Mouse (Mus musculus) forebrain, embryonic 10.5 days (tissue): ENCODE data around the gene Cps1. TPM values are rescaled to one million over a fixed set of nuclear protein-coding genes. Genes with fewer than 3 reads are reported as not detected.
A peak's percentile ranks its signal among the peaks of the same experiment; 100 is the strongest.

Experiments
- DNase-seq: peaks from one replicate; pipeline ENCODE4 v3.0.0-alpha.2; 2017; ENCODE audit warnings: low spot score; ENCODE audit errors: extremely low spot score
- H3K27ac ChIP-seq: fragments of 300-500 bp; sonication (generic); 2 replicates; pipeline ENCODE4 v1.5.1; 2016; ENCODE audit warnings: mild to moderate bottlenecking
- H3K27me3 ChIP-seq: fragments of 300-500 bp; sonication (generic); 2 replicates; pipeline ENCODE4 v1.6.1; 2016; ENCODE audit warnings: mild to moderate bottlenecking; ENCODE audit not compliant: poor library complexity, severe bottlenecking
- H3K36me3 ChIP-seq: fragments of 300-500 bp; sonication (generic); replicated peaks from 2 replicates; pipeline ENCODE4 v1.6.1; 2016; ENCODE audit warnings: mild to moderate bottlenecking, moderate library complexity
- H3K4me1 ChIP-seq: fragments of 300-500 bp; sonication (generic); 2 replicates; pipeline ENCODE4 v1.6.1; 2016
- H3K4me3 ChIP-seq: fragments of 300-500 bp; sonication (generic); 2 replicates; pipeline ENCODE4 v1.5.1; 2016; ENCODE audit warnings: mild to moderate bottlenecking, moderate library complexity
- H3K9me3 ChIP-seq: fragments of 300-500 bp; sonication (generic); 2 replicates; pipeline ENCODE4 v1.6.1; 2016; ENCODE audit warnings: mild to moderate bottlenecking, moderate library complexity
- WGBS: fragments of 180-500 bp; shearing (Covaris S2); methylation state at CpG from one replicate; pipeline ENCODE4 v1.1.7; 2016; 5-methylcytosine and 5-hydroxymethylcytosine counted together
- polyA plus RNA-seq: library from polyadenylated mRNA; unstranded; fragments of >200 nt; fragmentation: Nextera tagmentation; extraction: Ambion mirVana; gene quantifications from 2 replicates; pipeline ENCODE4 v1.2.1, GENCODE M21; 2016

Gene Cps1
- polyA plus RNA-seq, 1 experiment from 2014 or later = 0.05 TPM

- Histone ChIP-seq H3K36me3 (no peaks in the 10 kb centered on the region), H3K4me3 (no peak overlapping the region), H3K9me3 (no peaks in the 10 kb centered on the region), H3K27me3 (no peaks in the 10 kb centered on the region), H3K4me1 (no peaks in the 10 kb centered on the region), H3K27ac (no peak overlapping the region)
- 86% methylated on average over 3 of the region's 3 CpGs for WGBS
- no peak for DNase-seq
Measured at GRCm38 (mm10) chr1:67151246-67151645, 28.4 kb downstream of the Cps1 start.

- H3K9me3 ChIP-seq = no peaks in the 10 kb centered on the region
- no peak overlapping the region for H3K27ac ChIP-seq
- H3K36me3 ChIP-seq = no peaks in the 10 kb centered on the region
- DNase-seq = no peak
- H3K4me1 ChIP-seq = no peaks in the 10 kb centered on the region
- H3K4me3 ChIP-seq = no peak overlapping the region
- no peaks in the 10 kb centered on the region for H3K27me3 ChIP-seq
- WGBS = 93% methylated on average over 4 of the region's 4 CpGs
Measured at GRCm38 (mm10) chr1:67167283-67167682, 44.5 kb downstream of the Cps1 start.

GRCm38 (mm10) chr1:67181165-67181564 lies 58.3 kb downstream of the Cps1 start:
- H3K9me3 ChIP-seq = no peaks in the 10 kb centered on the region
- peak; percentile 49 for DNase-seq
- H3K36me3 ChIP-seq = no peaks in the 10 kb centered on the region
- H3K27ac ChIP-seq = no peak overlapping the region
- no peaks in the 10 kb centered on the region for H3K4me1 ChIP-seq
- H3K27me3 ChIP-seq = no peaks in the 10 kb centered on the region
- WGBS = 18% methylated on average over 7 of the region's 7 CpGs
- H3K4me3 ChIP-seq = no peak overlapping the region

- no peaks in the 10 kb centered on the region for H3K36me3 ChIP-seq
- no peaks in the 10 kb centered on the region for H3K9me3 ChIP-seq
- 93% methylated on average over 7 of the region's 7 CpGs for WGBS
- H3K4me3 ChIP-seq = no peak overlapping the region
- H3K4me1 ChIP-seq = no peaks in the 10 kb centered on the region
- H3K27me3 ChIP-seq = no peaks in the 10 kb centered on the region
- DNase-seq = no peak
- no peak overlapping the region for H3K27ac ChIP-seq
Measured at GRCm38 (mm10) chr1:67182201-67182600, 59.4 kb downstream of the Cps1 start.

GRCm38 (mm10) chr1:67183532-67183931 lies 60.7 kb downstream of the Cps1 start:
- no peaks in the 10 kb centered on the region for H3K4me1 ChIP-seq
- no peak for DNase-seq
- no peaks in the 10 kb centered on the region for H3K9me3 ChIP-seq
- H3K36me3 ChIP-seq = no peaks in the 10 kb centered on the region
- H3K27ac ChIP-seq = no peak overlapping the region
- no peaks in the 10 kb centered on the region for H3K27me3 ChIP-seq
- 88% methylated on average over 6 of the region's 6 CpGs for WGBS
- no peak overlapping the region for H3K4me3 ChIP-seq

- Histone ChIP-seq H3K4me1 (no peaks in the 10 kb centered on the region), H3K27me3 (no peaks in the 10 kb centered on the region), H3K27ac (no peak overlapping the region), H3K36me3 (no peaks in the 10 kb centered on the region), H3K4me3 (no peak overlapping the region), H3K9me3 (no peaks in the 10 kb centered on the region)
- WGBS = 86% methylated on average over 3 of the region's 3 CpGs
- no peak for DNase-seq
Measured at GRCm38 (mm10) chr1:67184134-67184533, 61.3 kb downstream of the Cps1 start.

- Histone ChIP-seq H3K4me3 (no peak overlapping the region), H3K27me3 (no peaks in the 10 kb centered on the region), H3K4me1 (no peaks in the 10 kb centered on the region), H3K36me3 (no peaks in the 10 kb centered on the region), H3K9me3 (no peaks in the 10 kb centered on the region), H3K27ac (no peak overlapping the region)
- 87% methylated on average over 2 of the region's 2 CpGs for WGBS
- no peak for DNase-seq
Measured at GRCm38 (mm10) chr1:67197335-67197734, 74.5 kb downstream of the Cps1 start.

GRCm38 (mm10) chr1:67218339-67218944 lies 95.6 kb downstream of the Cps1 start:
- DNase-seq = no peak
- Histone ChIP-seq H3K36me3 (no peaks in the 10 kb centered on the region), H3K9me3 (no peaks in the 10 kb centered on the region), H3K27me3 (no peaks in the 10 kb centered on the region), H3K27ac (no peak overlapping the region), H3K4me1 (peaks cover 5% of the 10 kb centered on the region; the same call in 1 of the 2 replicates), H3K4me3 (no peak overlapping the region)
- WGBS = 57% methylated on average over 2 of the region's 2 CpGs

- H3K4me3 ChIP-seq = no peak overlapping the region
- WGBS = 74% methylated on average over 7 of the region's 7 CpGs
- no peak for DNase-seq
- H3K9me3 ChIP-seq = no peaks in the 10 kb centered on the region
- H3K27ac ChIP-seq = no peak overlapping the region
- H3K36me3 ChIP-seq = no peaks in the 10 kb centered on the region
- no peaks in the 10 kb centered on the region for H3K27me3 ChIP-seq
- peaks cover 2% of the 10 kb centered on the region; the same call in 1 of the 2 replicates for H3K4me1 ChIP-seq
Measured at GRCm38 (mm10) chr1:67223666-67224065, 100.8 kb downstream of the Cps1 start.

- no peak for DNase-seq
- no peak overlapping the region for H3K4me3 ChIP-seq
Measured at GRCm38 (mm10) chr1:67234861-67235260, 112.0 kb downstream of the Cps1 start.

GRCm38 (mm10) chr1:67235468-67236217 lies 112.8 kb downstream of the Cps1 start:
- 72% methylated on average over 7 of the region's 7 CpGs for WGBS
- Histone ChIP-seq H3K4me1 (no peaks in the 10 kb centered on the region; the same call in 1 of the 2 replicates), H3K27ac (no peak overlapping the region), H3K36me3 (no peaks in the 10 kb centered on the region), H3K27me3 (no peaks in the 10 kb centered on the region), H3K9me3 (no peaks in the 10 kb centered on the region), H3K4me3 (no peak overlapping the region)
- no peak for DNase-seq

More at GRCm38 (mm10) chr1:67234861-67235260, 112.0 kb downstream of the Cps1 start:
- Histone ChIP-seq H3K9me3 (no peaks in the 10 kb centered on the region), H3K36me3 (no peaks in the 10 kb centered on the region), H3K27ac (no peak overlapping the region), H3K27me3 (no peaks in the 10 kb centered on the region), H3K4me1 (no peaks in the 10 kb centered on the region; the same call in 1 of the 2 replicates)
- 91% methylated on average over 2 of the region's 2 CpGs for WGBS

GRCm38 (mm10) chr1:67238446-67238845 lies 115.6 kb downstream of the Cps1 start:
- H3K36me3 ChIP-seq = no peaks in the 10 kb centered on the region
- no peak overlapping the region for H3K4me3 ChIP-seq
- no peak for DNase-seq
- 96% methylated on average over 1 of the region's 1 CpGs for WGBS
- H3K27me3 ChIP-seq = no peaks in the 10 kb centered on the region
- no peak overlapping the region for H3K27ac ChIP-seq
- H3K4me1 ChIP-seq = no peaks in the 10 kb centered on the region; the same call in 1 of the 2 replicates
- H3K9me3 ChIP-seq = no peaks in the 10 kb centered on the region

GRCm38 (mm10) chr1:67238941-67239340 lies 116.1 kb downstream of the Cps1 start:
- no peaks in the 10 kb centered on the region for H3K9me3 ChIP-seq
- H3K4me3 ChIP-seq = no peak overlapping the region
- H3K27me3 ChIP-seq = no peaks in the 10 kb centered on the region
- no peak overlapping the region for H3K27ac ChIP-seq
- 90% methylated on average over 1 of the region's 1 CpGs for WGBS
- no peaks in the 10 kb centered on the region; the same call in 1 of the 2 replicates for H3K4me1 ChIP-seq
- H3K36me3 ChIP-seq = no peaks in the 10 kb centered on the region
- DNase-seq = no peak
